Mouse (Mus musculus): ENCODE results near the gene Slc52a3. TPM values are rescaled to one million over a fixed set of nuclear protein-coding genes. Genes with fewer than 3 reads are reported as not detected.

Gene Slc52a3
- polyA plus RNA-seq, 1 experiment from 2014 or later = 1.0 TPM

GRCm38 (mm10) chr2:152056368-152057251, 60.3 kb downstream of the Slc52a3 start:
- Histone ChIP-seq H3K27me3 (ENCODE audit: control insufficient read depth, insufficient read depth, low read length) (peaks cover 3% of the 10 kb centered on the region), H3K4me1 (ENCODE audit: control insufficient read depth, insufficient read depth, low read length) (0 out of 2 replicates have a peak, but pooled peaks cover 4% of the 10 kb centered on the region), H3K36me3 (ENCODE audit: control insufficient read depth, insufficient read depth, low read length) (no peaks in the 10 kb centered on the region), H3K4me2 (ENCODE audit: low read depth) (no peak overlapping the region), H3K4me3 (ENCODE audit: low read depth, low read length) (no peak overlapping the region), H3K9me3 (ENCODE audit: control insufficient read depth, low read length) (no peaks in the 10 kb centered on the region), H3K27ac (ENCODE audit: low read depth, low read length) (no peak overlapping the region), H3K9ac (ENCODE audit: low read length) (no peak overlapping the region)
- WGBS = 67% methylated on average over 22 of the region's 22 CpGs
- DNase-seq (ENCODE audit: low spot score) (no peak), ATAC-seq (ENCODE audit: insufficient read depth, low FRiP score, low TSS enrichment) (peak; percentile 36; the same call in 1 of the 2 replicates)

GRCm38 (mm10) chr2:152057252-152057563, 60.9 kb downstream of the Slc52a3 start:
- Histone ChIP-seq H3K9ac (ENCODE audit: low read length) (no peak overlapping the region), H3K36me3 (ENCODE audit: control insufficient read depth, insufficient read depth, low read length) (no peaks in the 10 kb centered on the region), H3K9me3 (ENCODE audit: control insufficient read depth, low read length) (no peaks in the 10 kb centered on the region), H3K27ac (ENCODE audit: low read depth, low read length) (no peak overlapping the region), H3K4me3 (ENCODE audit: low read depth, low read length) (no peak overlapping the region), H3K4me1 (ENCODE audit: control insufficient read depth, insufficient read depth, low read length) (no peaks in the 10 kb centered on the region), H3K4me2 (ENCODE audit: low read depth) (no peak overlapping the region), H3K27me3 (ENCODE audit: control insufficient read depth, insufficient read depth, low read length) (peaks cover 2% of the 10 kb centered on the region; the same call in 1 of the 2 replicates)
- no peak for ATAC-seq (ENCODE audit: insufficient read depth, low FRiP score, low TSS enrichment)
- DNase-seq (ENCODE audit: low spot score) = no peak
- WGBS = 77% methylated on average over 9 of the region's 9 CpGs

MicroRNAs encoded within 50 kb of the gene (microRNA counts, 519-probe panel; counts per million panel counts)
- microRNA mmu-miR-1953 = 171 counts per million, percentile 57 among the panel's probes with 10 or more counts

Small RNA genes within 50 kb of the gene (microRNA-seq; reads per million reads assigned to microRNA genes)
- gene Mir1953 = 1.0 reads per million

Other genes with a start within 250 kb of the Slc52a3 start
- 0.28 and 0.62 TPM in 2 replicates for gene Rspo4, start 153.6 kb upstream of the Slc52a3 start, polyA plus RNA-seq (2014; fragmentation: Nextera tagmentation; extraction: Ambion mirVana)
- 0.23 and 0.34 TPM in 2 replicates for gene Angpt4, start 85.3 kb upstream of the Slc52a3 start, polyA plus RNA-seq (2014; fragmentation: Nextera tagmentation; extraction: Ambion mirVana)
- 82.2 and 92.9 TPM in 2 replicates for gene Fam110a, start 16.3 kb upstream of the Slc52a3 start, polyA plus RNA-seq (2014; fragmentation: Nextera tagmentation; extraction: Ambion mirVana)
- gene Scrt2, start 85.0 kb downstream of the Slc52a3 start, polyA plus RNA-seq (2014; fragmentation: Nextera tagmentation; extraction: Ambion mirVana) = 23.0 and 25.1 TPM in 2 replicates
- gene Srxn1, start 109.0 kb downstream of the Slc52a3 start, polyA plus RNA-seq (2014; fragmentation: Nextera tagmentation; extraction: Ambion mirVana) = 17.5 and 18.8 TPM in 2 replicates
- gene Tcf15, start 147.1 kb downstream of the Slc52a3 start, polyA plus RNA-seq (2014; fragmentation: Nextera tagmentation; extraction: Ambion mirVana) = 40.9 and 41.0 TPM in 2 replicates
- 62.8 and 68.4 TPM in 2 replicates for gene Csnk2a1, start 230.3 kb downstream of the Slc52a3 start, polyA plus RNA-seq (2014; fragmentation: Nextera tagmentation; extraction: Ambion mirVana)

Data from neural tube, embryonic 11.5 days (tissue).